Mouse (Mus musculus): ENCODE measurements around the gene Tbc1d1.
"Not testable (repeated sequence)": the region's sequence is repeated elsewhere in the genome, so short reads cannot be mapped to it uniquely, and the experiment has no call there.

The Tbc1d1 gene

DNA sequence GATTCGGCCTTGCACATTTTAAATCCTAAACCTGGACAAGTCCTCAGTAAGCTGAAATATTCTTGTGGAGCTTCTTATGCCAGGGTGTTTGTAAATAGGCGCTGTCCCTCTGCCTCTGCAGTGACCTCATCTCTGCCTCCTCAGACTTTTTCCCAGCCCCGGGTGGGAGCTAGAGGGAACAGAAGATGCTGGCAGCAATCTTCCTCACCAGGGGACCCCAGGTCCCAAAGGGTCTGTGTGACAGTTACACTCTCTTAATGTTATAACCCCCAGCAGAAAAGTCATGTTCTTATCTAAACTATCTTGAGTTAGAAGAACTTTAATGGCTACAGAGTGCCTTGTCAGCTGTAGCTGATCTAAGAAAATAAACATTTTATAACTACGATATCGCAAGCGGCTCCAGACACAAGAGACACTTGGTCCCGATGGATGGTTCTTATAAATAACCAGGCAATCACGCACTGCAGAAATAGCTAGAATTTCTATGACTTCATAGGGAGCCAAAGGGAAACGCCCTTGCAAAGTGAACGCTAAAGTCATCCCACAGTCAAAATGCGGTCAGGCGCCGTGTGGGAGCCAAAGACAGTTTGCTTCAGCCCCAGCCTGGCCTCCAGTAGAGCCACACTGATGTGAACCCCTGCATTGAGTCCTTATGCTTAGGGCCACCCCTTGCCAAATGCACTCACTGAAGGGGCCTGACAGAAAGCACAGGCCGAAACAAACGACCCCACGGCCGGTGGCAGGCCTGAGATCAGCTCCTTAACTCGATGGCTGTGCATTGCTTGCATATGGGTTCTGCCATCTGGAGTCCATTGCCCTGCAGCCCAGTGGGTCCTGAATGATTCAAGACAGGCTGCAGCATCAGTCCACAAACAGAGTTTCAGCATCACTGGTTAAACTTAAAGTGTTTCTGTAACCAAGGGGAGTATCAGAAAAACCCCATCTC, 202.8 kb downstream of the Tbc1d1 start:
- DNase-seq (ENCODE audit: low read depth, low spot score), result no peak

DNA sequence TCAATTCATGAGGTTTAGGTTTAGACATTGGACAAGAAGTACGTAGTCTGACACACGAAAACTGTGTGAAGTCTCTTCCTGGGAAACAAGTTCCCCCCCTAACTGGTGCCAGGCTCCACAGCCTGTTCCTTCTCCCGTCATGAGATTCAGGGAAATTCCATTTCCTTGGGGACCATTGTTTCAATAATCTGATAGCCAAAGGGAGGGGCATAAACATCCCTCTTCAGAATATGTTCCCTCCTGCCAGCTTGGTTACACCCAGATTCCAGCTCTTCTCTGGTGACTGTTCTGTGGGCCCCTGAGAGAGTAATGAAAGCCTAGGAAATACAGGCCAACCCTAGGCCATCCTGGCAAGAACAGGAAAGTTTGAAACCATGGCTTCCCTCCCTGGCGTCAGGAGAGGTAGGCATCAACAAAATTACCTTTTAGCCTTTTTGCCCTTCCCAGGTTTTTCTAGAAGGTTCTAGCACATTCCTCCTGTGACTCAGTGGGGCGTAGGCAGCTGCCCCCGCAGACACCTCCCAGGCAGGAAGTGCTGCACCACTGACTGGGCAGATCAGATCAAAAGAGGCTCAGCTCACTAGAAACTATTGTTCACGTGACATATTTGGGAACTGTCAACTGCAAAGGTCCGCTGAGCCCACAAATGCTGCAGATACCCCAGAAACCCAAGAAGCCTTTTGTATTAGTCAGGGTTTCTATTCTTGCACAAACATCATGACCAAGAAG, 204.2 kb downstream of the Tbc1d1 start:
- no peak for DNase-seq (ENCODE audit: low read depth, low spot score)

DNA sequence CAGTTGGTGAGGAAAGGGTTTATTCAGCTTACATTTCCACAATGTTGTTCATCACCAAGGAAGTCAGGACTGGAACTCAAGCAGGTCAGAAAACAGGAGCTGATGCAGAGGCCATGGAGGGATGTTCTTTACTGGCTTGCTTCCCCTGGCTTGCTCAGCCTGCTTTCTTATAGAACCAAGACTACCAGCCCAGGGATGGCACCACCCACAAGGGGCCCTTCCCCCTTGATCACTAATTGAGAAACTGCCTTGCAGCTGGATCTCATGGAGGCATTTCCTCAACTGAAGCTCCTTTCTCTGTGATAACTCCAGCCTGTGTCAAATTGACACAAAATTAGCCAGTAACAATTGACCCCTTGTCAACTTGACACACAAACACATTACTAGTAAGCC, 204.8 kb downstream of the Tbc1d1 start:
- DNase-seq (ENCODE audit: low read depth, low spot score), result not testable (repeated sequence)

DNA sequence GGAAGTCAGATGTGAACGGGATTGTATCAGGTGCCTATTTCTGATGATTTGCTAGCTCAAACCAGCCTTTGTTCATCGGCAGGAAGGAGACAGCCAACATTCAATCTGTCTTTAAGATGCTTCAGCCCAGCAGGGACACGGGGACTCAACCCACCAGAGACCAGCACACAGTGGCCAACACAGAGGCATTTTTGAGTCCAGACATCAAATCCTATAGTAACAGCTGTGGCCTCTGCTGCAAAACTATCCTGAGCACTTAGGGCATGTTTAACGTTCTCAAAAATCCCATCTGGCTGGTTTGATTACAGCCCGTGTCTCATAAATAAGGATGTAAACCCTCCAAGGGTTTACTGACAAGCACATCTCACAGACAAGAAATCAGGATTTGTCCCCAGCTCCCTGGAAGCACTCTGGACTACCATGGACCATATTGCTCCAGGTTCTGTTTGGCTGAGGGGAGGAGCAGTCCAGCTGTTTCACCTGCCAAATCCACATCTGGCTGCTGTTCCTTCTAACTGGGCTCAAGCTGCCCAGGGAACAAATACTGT, 207.8 kb downstream of the Tbc1d1 start:
- no peak for DNase-seq (ENCODE audit: low read depth, low spot score)

DNA sequence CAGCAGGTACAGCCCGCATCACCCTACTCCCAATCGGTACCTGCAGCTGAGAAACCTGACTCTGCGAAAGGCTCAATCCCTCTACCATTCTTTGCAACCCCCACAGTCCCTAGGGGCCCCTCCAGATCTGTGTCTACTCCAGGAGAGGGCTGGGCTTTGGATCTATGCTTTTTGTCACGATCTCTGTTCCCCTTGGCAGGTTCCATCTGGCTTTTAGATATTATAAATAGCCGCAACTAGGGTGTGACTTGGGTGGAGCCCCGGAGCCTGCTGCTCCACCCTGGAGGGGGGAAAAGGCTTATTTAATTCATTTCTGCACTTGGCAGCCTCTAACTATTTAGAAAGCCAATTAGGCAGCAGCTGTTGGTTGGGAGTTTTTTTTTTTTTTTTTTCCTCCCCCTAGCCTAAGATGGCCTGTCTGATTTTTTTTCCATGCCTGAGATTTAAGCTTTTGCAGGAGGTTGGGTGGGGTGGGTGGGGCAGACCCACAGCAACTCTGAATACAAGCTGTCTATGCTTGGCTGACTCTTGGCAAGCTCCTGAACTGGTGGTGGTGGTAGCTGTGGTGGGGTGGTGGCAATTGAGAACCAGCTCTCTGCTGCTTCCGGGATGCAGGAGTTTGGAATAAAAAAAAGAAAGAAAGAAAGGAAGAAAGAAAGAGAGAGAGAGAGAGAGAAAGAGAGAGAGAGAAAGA, 208.5 kb downstream of the Tbc1d1 start:
- DNase-seq (ENCODE audit: low read depth, low spot score), result peak; percentile 79

DNA sequence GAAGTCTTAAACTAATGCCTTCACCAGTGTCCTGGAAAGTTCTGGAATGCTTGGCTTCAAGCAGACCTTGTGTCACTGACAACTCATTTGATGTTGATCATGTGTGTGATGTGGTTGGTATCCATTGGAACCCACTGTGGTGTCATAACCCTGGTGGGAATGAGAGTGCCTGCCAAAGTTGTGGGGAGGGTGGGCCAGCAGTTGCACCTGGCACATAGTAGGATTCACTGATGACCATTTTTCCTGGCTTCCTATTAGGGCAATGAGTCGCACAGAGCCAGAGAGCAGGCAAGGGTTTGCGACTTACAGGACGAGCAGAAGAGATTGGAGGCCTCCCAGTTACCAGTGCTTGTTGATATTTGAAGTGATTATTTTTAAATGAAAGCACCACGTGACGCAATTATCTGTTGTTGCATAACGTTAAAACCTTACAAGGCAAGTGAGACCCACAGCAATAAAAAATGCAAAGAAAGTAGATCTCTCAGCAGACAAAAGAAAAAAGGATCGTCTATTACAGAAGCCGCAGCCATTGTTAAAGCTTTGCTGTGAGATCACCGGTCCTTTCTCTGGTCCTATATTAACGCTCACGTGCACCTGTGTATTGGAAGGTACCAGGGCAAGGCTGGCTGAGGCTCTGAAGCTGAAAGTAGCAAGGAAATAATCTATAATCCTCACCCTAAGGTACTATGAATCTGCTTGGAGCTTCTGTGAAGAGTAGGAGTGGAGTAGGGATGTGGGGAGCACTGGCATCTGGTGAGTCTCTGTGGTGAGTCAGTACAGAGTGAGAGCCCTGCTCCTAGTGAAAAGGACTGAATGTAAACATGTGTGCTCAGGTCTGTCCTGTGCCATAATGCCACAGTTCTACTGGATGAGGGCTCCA, 209.3 kb downstream of the Tbc1d1 start:
- DNase-seq (ENCODE audit: low read depth, low spot score), result peak; percentile 84

DNA sequence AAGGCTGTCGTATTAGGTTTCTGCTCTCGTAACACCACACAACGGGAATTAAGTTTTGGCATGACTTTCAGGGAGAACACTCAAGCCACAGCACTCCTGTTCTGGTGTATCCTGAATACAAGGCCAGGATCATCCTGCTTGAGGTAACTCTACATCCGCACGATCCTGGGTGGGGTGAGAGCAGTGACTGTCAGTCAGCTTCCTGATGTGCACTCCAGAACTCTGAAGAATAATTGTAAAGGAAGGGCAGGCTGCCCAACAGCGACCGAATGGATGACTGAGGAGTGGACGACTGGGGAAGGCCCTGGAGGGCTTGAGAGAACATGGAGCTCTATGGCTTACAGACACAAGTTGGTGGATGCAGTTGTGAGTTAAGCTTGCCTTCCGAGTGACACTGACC, 210.0 kb downstream of the Tbc1d1 start:
- DNase-seq (ENCODE audit: low read depth, low spot score), result no peak

DNA sequence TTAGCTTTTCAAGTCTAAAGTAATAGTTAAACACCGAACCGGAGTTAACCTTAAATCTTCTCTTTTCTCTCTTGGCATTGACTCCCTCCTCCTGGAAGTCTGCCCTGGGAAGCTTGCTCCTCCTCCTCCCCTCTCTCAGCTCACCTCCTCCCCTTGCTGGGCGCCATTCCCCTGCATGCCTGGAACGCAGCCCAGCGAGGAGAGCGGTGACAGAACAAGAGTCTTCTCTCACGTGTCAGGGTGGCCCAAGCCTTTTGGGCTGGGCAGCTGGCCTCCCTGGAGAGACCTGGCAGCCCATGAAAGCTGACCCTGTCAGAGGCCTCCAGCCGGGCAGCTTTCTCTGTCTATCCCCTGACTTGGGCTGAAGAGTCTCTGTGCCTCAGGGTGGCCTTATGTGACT, 211.3 kb downstream of the Tbc1d1 start:
- peak; percentile 82 for DNase-seq (ENCODE audit: low read depth, low spot score)

DNA sequence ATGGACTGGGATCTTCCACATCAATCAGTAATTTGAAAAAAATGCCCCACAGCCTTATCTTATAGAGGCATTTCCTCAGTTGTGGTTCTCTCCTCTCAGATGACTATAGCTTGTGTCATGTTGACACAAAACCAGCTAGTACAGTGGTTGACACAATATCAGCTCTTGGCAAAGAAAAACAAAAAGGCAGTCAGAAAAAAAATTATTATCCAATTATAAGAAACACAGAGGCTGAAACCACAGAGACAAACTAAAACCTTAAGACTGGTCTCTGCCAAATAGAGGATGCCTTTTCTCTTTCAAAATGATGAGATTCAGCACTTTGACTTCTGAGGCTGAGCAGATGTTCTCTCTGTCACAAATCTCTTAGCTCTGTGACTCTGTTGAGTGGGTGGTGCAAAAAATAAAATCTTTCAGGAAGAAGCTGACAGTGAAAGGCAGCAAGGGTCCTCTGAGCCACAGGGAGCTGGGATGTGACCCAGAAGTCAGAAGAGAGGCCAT, 215.3 kb downstream of the Tbc1d1 start:
- DNase-seq (ENCODE audit: low read depth, low spot score), result peak; percentile 75

DNA sequence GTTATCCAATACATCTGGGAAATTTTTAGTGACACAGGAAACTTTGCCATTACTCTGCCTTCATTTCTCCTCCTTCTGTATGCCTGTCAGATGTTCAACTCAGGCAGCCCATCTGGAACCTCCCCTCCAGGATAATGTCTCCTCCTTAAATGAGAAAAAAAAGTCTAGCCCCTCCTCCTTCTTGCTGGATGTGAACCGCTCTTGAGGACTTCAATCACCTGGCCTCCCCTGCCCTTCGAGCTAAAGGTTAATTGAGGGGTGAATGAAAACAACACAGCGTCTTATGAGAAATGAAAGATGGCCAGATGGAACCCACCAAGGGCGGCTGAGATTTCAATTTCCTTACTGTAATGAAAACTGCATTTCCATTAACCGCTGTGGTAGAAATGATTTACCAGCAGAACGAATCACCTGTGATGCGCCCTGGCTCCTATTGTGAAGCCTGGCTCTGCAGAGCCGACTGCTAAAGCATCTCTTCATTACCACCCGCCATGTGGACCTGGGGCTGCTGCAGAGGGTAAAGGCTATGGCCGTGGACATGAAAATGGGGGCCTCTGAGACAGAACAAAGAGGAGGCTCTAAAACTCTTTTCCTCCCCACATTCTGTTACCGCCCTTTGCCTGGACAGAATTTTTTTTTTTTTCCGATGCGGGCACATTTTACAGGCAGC, 216.3 kb downstream of the Tbc1d1 start:
- no peak for DNase-seq (ENCODE audit: low read depth, low spot score)

DNA sequence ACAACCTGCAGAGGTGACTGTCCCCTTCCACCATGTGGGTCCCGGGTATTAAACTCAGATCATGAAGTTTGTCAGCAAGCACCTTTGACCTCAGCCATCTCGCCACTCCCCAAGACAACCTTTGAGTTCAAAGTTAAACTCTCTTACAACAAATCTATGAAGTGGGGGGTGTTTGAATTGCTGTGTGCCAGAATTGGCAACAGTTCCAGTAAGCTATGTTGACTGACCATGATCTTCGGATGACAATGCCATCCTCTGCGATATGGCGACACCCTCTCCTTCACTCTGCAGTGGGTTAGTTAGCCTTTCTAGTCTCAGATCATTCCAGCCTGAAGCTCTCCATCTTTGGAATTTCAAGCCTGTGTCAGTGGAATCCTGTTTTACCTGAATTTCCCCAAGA, 217.6 kb downstream of the Tbc1d1 start:
- DNase-seq (ENCODE audit: low read depth, low spot score), result no peak

DNA sequence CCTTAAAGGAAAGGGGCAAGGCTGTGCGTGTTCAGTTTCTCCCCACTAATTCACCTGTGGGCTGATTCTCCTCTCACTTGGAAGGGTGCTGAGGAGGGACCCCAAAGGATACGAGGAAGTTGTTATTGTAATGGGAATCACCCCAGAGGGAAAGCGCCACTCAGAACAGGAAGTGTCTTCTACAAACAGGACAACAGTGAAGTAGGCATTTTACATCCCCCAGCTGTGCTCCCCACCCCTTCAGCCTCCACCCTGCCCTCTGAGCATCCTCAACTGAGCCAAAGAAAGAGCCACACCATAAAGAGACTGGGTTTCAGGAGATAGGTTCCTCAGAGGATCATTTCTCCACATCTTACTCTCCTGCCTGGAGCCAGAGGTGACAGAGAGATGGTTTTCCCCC, 219.7 kb downstream of the Tbc1d1 start:
- no peak for DNase-seq (ENCODE audit: low read depth, low spot score)

DNA sequence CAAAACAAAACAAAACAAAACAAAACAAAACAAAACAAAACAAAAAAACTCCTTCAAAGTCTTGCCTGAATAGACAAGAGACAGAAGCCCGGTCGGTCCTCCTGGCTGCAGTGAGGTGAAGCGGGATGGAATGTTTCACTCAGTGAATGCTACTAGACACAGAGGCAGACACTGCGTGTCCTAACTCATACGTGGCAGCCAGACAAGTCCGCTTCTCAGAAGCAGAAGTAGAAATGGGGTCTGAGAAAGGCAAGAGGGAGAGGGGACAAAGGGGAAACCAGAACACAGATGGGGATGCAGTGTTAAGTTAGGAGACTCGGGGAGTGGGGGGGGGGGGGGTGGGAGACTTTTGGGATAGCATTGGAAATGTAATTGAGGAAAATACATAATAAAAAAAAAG, 220.4 kb downstream of the Tbc1d1 start:
- DNase-seq (ENCODE audit: low read depth, low spot score), result no peak

DNA sequence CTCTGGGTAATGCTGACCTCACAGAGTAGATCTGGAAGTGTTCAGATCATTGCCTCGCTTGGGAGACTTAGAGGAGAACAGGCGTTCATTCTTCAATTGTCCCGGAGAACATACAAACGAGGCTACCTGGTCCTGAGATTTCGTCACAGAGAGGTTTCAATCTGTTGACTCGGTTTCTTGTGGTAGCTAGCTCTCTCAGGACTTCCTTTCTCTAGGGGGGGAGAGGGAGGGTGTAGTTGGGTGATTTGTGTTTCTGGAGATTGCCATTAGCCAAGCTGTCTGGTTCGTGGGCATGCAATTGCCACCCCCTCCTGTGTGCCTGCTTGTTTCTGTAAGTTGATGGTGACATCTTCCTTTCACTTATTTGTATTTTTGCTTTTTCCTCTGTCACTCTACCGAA, 221.6 kb downstream of the Tbc1d1 start:
- no peak for DNase-seq (ENCODE audit: low read depth, low spot score)

DNA sequence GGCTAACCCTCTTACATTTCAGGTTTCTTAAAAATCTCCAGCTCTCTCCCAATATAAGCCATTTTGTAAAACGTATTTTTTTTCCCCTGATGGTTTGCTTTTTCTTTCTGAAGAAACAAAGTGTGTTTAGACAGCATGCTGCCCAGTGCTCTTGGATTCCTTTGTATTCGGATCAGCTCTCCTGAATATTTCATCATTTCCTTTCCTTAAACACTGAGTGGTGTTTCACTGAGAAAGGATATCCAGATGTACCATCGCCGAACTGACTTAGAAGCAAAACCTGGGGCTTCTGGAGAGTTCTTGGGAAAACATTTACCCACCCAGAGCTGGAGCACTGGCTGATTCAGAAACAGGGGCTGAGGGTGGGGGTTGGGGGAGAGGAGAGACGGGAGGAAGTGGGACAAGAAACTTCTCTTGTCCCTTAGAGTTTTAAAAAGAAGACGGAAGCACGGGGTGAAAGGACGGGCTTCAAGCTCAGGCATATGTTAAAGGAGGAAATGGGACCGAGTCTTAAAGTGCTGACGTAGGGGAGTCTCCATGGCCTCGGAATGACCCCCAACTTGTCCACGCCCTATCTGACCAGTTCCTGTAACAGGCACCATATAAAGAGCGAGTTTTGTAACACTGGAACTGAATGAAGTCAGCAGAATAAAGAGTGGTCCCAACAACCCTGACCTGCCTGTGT, 222.6 kb downstream of the Tbc1d1 start:
- peak; percentile 64 for DNase-seq (ENCODE audit: low read depth, low spot score)

DNA sequence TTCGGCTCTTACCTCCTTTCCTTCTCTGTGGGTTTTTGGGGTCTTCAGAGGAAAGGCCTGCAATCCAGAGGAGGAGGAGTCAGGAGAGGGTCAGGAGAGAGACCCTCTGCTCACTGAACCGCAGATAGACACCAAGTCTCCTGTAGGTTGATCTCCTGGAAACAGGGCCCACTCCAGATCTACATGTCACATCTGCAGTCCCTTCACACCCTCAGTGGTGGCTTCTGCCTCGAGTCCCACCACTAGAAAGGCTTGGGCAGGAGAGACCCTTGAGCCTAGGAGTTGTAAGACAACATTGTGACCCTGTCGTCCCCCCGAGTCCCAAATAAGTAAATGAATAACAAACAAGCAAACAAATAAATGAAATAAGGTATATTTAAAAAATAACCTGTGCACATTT, 223.7 kb downstream of the Tbc1d1 start:
- no peak for DNase-seq (ENCODE audit: low read depth, low spot score)

DNA sequence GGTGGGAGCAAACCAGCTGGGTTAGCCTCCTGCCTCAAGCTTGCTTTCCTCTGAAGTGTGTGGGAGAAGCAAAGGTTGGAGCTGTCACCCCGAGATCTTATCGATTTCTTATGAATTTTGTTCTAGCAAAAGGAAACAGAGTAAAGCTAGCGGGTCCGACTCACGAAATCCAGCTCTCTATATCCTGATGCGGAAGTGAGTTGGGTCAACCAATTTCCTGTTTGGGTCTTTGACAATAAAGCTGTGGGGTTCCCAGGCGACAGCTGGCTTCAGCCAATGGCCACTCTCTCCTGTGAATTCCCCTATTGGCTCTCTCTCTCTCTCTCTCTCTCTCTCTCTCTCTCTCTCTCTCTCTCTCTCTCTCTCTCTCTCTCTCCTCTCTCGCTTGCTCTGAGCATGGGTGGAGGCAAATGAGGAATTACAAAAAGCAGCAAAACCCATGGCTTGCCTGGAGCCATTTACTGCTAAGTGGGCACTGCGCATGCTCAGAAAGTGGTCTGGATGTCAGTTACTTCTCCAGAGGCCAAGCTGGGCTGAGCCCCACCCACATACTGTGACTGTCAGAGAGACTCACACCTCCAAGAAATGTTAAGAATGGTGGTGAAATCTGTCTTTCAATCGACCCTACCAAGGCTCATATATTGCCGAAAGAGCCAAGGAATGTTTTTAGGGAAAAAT, 224.7 kb downstream of the Tbc1d1 start:
- no peak for DNase-seq (ENCODE audit: low read depth, low spot score)

DNA sequence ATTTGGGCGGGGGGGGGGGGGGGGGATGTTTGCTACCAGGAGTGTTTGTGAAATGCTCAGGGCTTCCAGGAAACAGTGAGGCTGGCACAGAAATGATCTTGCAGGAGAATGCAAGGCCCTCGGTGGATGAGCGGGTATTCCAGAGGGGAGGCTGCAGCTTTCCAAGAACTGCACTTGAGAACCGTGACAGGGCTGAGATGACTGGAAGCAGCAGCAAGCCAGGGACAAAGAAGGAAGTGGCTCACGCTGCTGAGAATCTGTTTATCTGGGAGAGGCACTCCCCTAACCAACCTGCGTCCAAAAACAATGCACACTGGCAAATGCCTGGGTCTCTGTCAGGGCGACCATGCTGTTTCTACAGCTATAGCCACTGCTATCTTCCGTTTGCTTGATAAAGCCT, 225.4 kb downstream of the Tbc1d1 start:
- no peak for DNase-seq (ENCODE audit: low read depth, low spot score)

DNA sequence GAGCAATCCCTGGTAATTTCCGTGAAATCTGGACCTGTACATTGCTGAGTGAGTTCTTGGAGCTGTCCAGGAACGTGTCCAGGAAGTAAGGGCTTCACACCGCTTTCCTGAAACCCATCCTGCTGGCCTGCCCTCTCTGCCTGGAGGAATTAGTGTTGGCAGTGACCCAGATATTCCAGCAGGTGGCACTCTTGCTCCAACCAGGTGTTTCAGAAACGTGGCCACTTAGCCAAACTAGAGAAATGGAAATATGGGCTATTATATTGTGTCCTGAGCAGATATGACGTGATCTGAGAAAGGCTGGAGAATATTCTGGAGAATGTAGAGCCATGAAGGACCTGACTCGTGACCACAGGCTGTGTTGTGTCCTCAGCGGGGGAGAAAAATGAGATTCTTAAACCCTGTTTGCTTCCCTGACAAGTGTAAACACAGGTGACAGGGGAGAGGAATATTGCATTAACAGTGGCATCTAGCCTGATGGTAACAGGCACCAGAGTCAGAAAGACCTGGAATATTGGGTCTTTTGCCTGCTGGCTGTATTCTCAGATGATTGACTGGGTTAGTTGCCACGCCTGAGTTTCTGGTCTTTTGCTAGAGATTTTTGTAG, 226.4 kb downstream of the Tbc1d1 start:
- DNase-seq (ENCODE audit: low read depth, low spot score), result peak; percentile 84

All from brain, adult 2 months (tissue).